Mouse (Mus musculus): Measurements from ENCODE around the gene Tnfsf9.

GRCm38 (mm10) chr17:57094222-57094621 is 10.9 kb upstream of the Tnfsf9 start:
- TF ChIP-seq GATA1 (IDR thresholded peaks at IDR 0.05; ENCODE audit: low read length) (no peak), TAL1 (IDR thresholded peaks at IDR 0.05; ENCODE audit: low read length) (no peak)
